Mouse (Mus musculus): ENCODE data around the gene 6330409D20Rik.

DNA sequence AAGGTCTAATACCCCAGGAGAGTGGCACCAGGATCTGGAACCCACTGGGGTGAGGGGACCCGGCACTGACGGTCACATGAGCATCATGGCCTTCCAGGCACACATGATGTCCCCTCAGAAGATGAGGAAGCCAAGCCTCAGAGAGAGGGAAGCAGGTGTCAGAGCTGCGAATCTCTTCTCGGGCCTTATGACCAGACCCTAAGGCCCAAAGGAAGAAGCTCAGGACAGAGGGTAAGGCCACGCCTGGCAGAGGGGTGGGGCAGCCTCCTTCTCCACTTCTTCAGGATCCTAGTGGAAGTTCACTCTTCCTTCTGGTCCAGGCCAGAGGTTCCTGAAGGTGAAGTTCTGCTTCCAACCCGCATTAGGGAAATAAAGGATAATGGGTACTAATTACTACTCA lies 8.1 kb downstream of the 6330409D20Rik start:
- TF ChIP-seq POLR2A (IDR thresholded peaks at IDR 0.05; ENCODE audit: low read depth, low read length): no peak
- TF ChIP-seq CTCF (IDR thresholded peaks at IDR 0.05; ENCODE audit: extremely low read depth, insufficient read length, insufficient replicate concordance, low read depth, low read length): no peak
